8 mouse cellular contexts compared by ENCODE assay signal in genomic region chr15:99865942-99866341, GRCm38 (mm10). TPM values are rescaled to one million over a fixed set of nuclear protein-coding genes. Genes with fewer than 3 reads are reported as not detected.
DNase-seq lines count a peak whose midpoint lies in the region; ATAC-seq lines count a peak whose summit lies in the region.

No protein-coding gene starts in this region.

- WGBS in embryonic facial prominence, embryonic 15.5 days: 35% methylated on average over 5 of the region's 5 CpGs
- 35% methylated on average over 5 of the region's 5 CpGs for WGBS in kidney, embryonic 15.5 days
- WGBS in midbrain, embryonic 10.5 days: 84% methylated on average over 5 of the region's 5 CpGs
- 73% methylated on average over 5 of the region's 5 CpGs for WGBS in forebrain, embryonic 10.5 days

- H3K9me3 ChIP-seq in embryonic facial prominence, embryonic 15.5 days (replicated peaks): no peaks in the 10 kb centered on the region
- H3K9me3 ChIP-seq in kidney, embryonic 15.5 days (replicated peaks): no peaks in the 10 kb centered on the region
- no peaks in the 10 kb centered on the region for H3K9me3 ChIP-seq in midbrain, embryonic 10.5 days (replicated peaks)
- no peaks in the 10 kb centered on the region; the same call in 1 of the 2 replicates for H3K9me3 ChIP-seq in forebrain, embryonic 10.5 days

- DNase-seq in right cerebral cortex, adult 18-20 months: peak; percentile 9
- no peak for DNase-seq in right cerebral cortex, postnatal 25 days
- peak; percentile 52 to 57 for DNase-seq in lung, postnatal 4 days
- DNase-seq in midbrain, embryonic 10.5 days (ENCODE audit: low spot score): no peak
- DNase-seq in forebrain, embryonic 10.5 days (ENCODE audit: extremely low spot score, low spot score): no peak

- no peaks in the 10 kb centered on the region for H3K27me3 ChIP-seq in embryonic facial prominence, embryonic 15.5 days
- H3K27me3 ChIP-seq in kidney, embryonic 15.5 days: no peaks in the 10 kb centered on the region
- H3K27me3 ChIP-seq in midbrain, embryonic 10.5 days (ENCODE audit: low read depth, poor library complexity, severe bottlenecking): no peaks in the 10 kb centered on the region
- no peaks in the 10 kb centered on the region for H3K27me3 ChIP-seq in forebrain, embryonic 10.5 days (ENCODE audit: poor library complexity, severe bottlenecking)

- H3K27ac ChIP-seq in embryonic facial prominence, embryonic 15.5 days (replicated peaks): 0 out of 2 replicates have a peak overlapping the region, but pooled peaks have one; percentile 34
- peak overlapping the region; percentile 57 for H3K27ac ChIP-seq in kidney, embryonic 15.5 days
- no peak overlapping the region for H3K27ac ChIP-seq in midbrain, embryonic 10.5 days (replicated peaks)
- no peak overlapping the region for H3K27ac ChIP-seq in forebrain, embryonic 10.5 days

- H3K4me2 ChIP-seq in embryonic facial prominence, embryonic 15.5 days (replicated peaks): no peak overlapping the region
- no peak overlapping the region for H3K4me2 ChIP-seq in kidney, embryonic 15.5 days

- H3K9ac ChIP-seq in embryonic facial prominence, embryonic 15.5 days: no peak overlapping the region
- H3K9ac ChIP-seq in kidney, embryonic 15.5 days: no peak overlapping the region

- ATAC-seq in embryonic facial prominence, embryonic 15.5 days (ENCODE audit: insufficient number of reproducible peaks, low FRiP score, low TSS enrichment, low read depth): no peak
- no peak for ATAC-seq in kidney, embryonic 15.5 days (replicated peaks; ENCODE audit: low FRiP score)
- no peak for ATAC-seq in CD4-positive, CD25-positive, alpha-beta regulatory T cell, adult 4 months

- peaks cover 9% of the 10 kb centered on the region; the same call in 1 of the 2 replicates for H3K4me1 ChIP-seq in embryonic facial prominence, embryonic 15.5 days
- peaks cover 29% of the 10 kb centered on the region for H3K4me1 ChIP-seq in kidney, embryonic 15.5 days
- peaks cover 6% of the 10 kb centered on the region for H3K4me1 ChIP-seq in midbrain, embryonic 10.5 days
- peaks cover 22% of the 10 kb centered on the region for H3K4me1 ChIP-seq in forebrain, embryonic 10.5 days

- no peak overlapping the region for H3K4me3 ChIP-seq in embryonic facial prominence, embryonic 15.5 days (replicated peaks)
- H3K4me3 ChIP-seq in kidney, embryonic 15.5 days (replicated peaks): no peak overlapping the region
- no peak overlapping the region for H3K4me3 ChIP-seq in midbrain, embryonic 10.5 days
- H3K4me3 ChIP-seq in forebrain, embryonic 10.5 days: no peak overlapping the region

- H3K36me3 ChIP-seq in embryonic facial prominence, embryonic 15.5 days: no peaks in the 10 kb centered on the region
- no peaks in the 10 kb centered on the region for H3K36me3 ChIP-seq in kidney, embryonic 15.5 days
- peaks cover 4% of the 10 kb centered on the region; the same call in 1 of the 2 replicates for H3K36me3 ChIP-seq in midbrain, embryonic 10.5 days
- H3K36me3 ChIP-seq in forebrain, embryonic 10.5 days (replicated peaks): peaks cover 8% of the 10 kb centered on the region

RNA-seq across cellular contexts. Expression of gene Lima1, which starts 9.3 kb away (rescaled TPM):
- polyA plus RNA-seq in embryonic facial prominence, embryonic 15.5 days (2015; fragmentation: Nextera tagmentation; extraction: Ambion mirVana): 87.1 and 90.8 TPM in 2 replicates
- 51.5 and 55.2 TPM in 2 replicates for polyA plus RNA-seq in kidney, embryonic 15.5 days (2015; fragmentation: Nextera tagmentation; extraction: Ambion mirVana)
- polyA plus RNA-seq in midbrain, embryonic 10.5 days (2016; fragmentation: Nextera tagmentation; extraction: Ambion mirVana): 23.4 and 23.5 TPM in 2 replicates
- polyA plus RNA-seq in forebrain, embryonic 10.5 days (2016; fragmentation: Nextera tagmentation; extraction: Ambion mirVana): 39.6 and 43.4 TPM in 2 replicates
- polyA plus RNA-seq in CD4-positive, CD25-positive, alpha-beta regulatory T cell, adult 4 months (2017; shearing (Covaris generic)): 1 to 10 TPM; 3.0 to 3.6 TPM

Comparison
In these comparisons a context has a peak if more than half of its experiments do, and no peak if none do; other contexts are left out.
1. DNase-seq: peak in right cerebral cortex, adult 18-20 months (single experiment) and lung, postnatal 4 days (2 of 2); none in right cerebral cortex, postnatal 25 days (single experiment), midbrain, embryonic 10.5 days (single experiment) and forebrain, embryonic 10.5 days (single experiment).
2. H3K27ac ChIP-seq: peak in embryonic facial prominence, embryonic 15.5 days (single experiment) and kidney, embryonic 15.5 days (single experiment); none in midbrain, embryonic 10.5 days (single experiment) and forebrain, embryonic 10.5 days (single experiment).